Mouse (Mus musculus) stomach, postnatal 0 days (tissue): ENCODE data around the gene Tcf23. TPM values are rescaled to one million over a fixed set of nuclear protein-coding genes. Genes with fewer than 3 reads are reported as not detected.
"Not testable (repeated sequence)": the region's sequence is repeated elsewhere in the genome, so short reads cannot be mapped to it uniquely, and the experiment has no call there.

Source experiments
- ATAC-seq: fragments of 200-750 bp; cut with Nextera tagmentation; 2 replicates; pipeline ENCODE4 v1.8.0; 2017; ENCODE audit not compliant: low FRiP score, low TSS enrichment
- DNase-seq: peaks from one replicate; pipeline ENCODE4 v3.0.0-alpha.2; 2016; ENCODE audit warnings: low spot score
- H3K27ac ChIP-seq: fragments of 300-500 bp; sonication (generic); replicated peaks from 2 replicates; pipeline ENCODE4 v1.5.1; 2014; ENCODE audit warnings: mild to moderate bottlenecking, control low read depth
- H3K27me3 ChIP-seq: fragments of 300-500 bp; sonication (generic); 2 replicates; pipeline ENCODE4 v1.6.1; 2014; ENCODE audit warnings: low read length; ENCODE audit not compliant: control insufficient read depth, insufficient read depth
- H3K36me3 ChIP-seq: fragments of 300-500 bp; sonication (generic); 2 replicates; pipeline ENCODE4 v1.6.1; 2014; ENCODE audit warnings: low read length, mixed read lengths; ENCODE audit not compliant: control insufficient read depth, insufficient read depth
- H3K4me1 ChIP-seq: fragments of 300-500 bp; sonication (generic); replicated peaks from 2 replicates; pipeline ENCODE4 v1.6.1; 2014; ENCODE audit warnings: antibody characterized with exemption; ENCODE audit not compliant: control insufficient read depth, insufficient read depth
- H3K4me2 ChIP-seq: fragments of 300-500 bp; sonication (generic); replicated peaks from 2 replicates; pipeline ENCODE4 v1.6.1; 2014; ENCODE audit warnings: low read depth, mild to moderate bottlenecking, control low read depth, moderate library complexity
- H3K4me3 ChIP-seq: fragments of 300-500 bp; sonication (generic); 2 replicates; pipeline ENCODE4 v1.5.1; 2014; ENCODE audit warnings: low read depth, low read length, control low read depth
- H3K9ac ChIP-seq: fragments of 300-500 bp; sonication (generic); 2 replicates; pipeline ENCODE4 v1.6.1; 2014; ENCODE audit warnings: mild to moderate bottlenecking, low read length, control low read depth, mixed read lengths
- H3K9me3 ChIP-seq: fragments of 300-500 bp; sonication (generic); 2 replicates; pipeline ENCODE4 v1.6.1; 2016; ENCODE audit warnings: low read length; ENCODE audit not compliant: control insufficient read depth
- CTCF ChIP-seq: IDR thresholded peaks from 2 replicates; pipeline ENCODE4 v1.5.1; 2016; ENCODE audit warnings: antibody characterized with exemption, low read depth, mild to moderate bottlenecking, moderate library complexity
- EP300 ChIP-seq: optimal IDR thresholded peaks from 2 replicates; pipeline ENCODE3; 2016; ENCODE audit warnings: antibody characterized with exemption
- WGBS: fragments of 180-500 bp; shearing (Covaris S2); extraction: QIAGEN DNeasy Blood & Tissue Kit; methylation state at CpG from one replicate; pipeline ENCODE4 v1.1.7; 2014; 5-methylcytosine and 5-hydroxymethylcytosine counted together
- polyA plus RNA-seq: library from polyadenylated mRNA; unstranded; fragments of >200 nt; fragmentation: Nextera tagmentation; extraction: Ambion mirVana; gene quantifications from 2 replicates; pipeline ENCODE4 v1.2.1, GENCODE M21; 2015

Tcf23 gene
- polyA plus RNA-seq, 1 experiment from 2014 or later: 4.5 TPM

- no peak overlapping the region for H3K4me3 ChIP-seq
- no peak overlapping the region for H3K27ac ChIP-seq
- H3K4me2 ChIP-seq: no peak overlapping the region
- no peaks in the 10 kb centered on the region for H3K27me3 ChIP-seq
- no peaks in the 10 kb centered on the region for H3K36me3 ChIP-seq
- WGBS: 4% methylated on average over 5 of the region's 5 CpGs
- DNase-seq (peak; percentile 90), ATAC-seq (peak; percentile 74)
- no peaks in the 10 kb centered on the region for H3K4me1 ChIP-seq
- TF ChIP-seq EP300 (no peak), CTCF (peak; percentile 92)
- H3K9me3 ChIP-seq: no peaks in the 10 kb centered on the region
- H3K9ac ChIP-seq: no peak overlapping the region
These were observed 35.7 kb downstream of the Tcf23 start for GRCm38 (mm10) chr5:31004184-31004583.

DNA sequence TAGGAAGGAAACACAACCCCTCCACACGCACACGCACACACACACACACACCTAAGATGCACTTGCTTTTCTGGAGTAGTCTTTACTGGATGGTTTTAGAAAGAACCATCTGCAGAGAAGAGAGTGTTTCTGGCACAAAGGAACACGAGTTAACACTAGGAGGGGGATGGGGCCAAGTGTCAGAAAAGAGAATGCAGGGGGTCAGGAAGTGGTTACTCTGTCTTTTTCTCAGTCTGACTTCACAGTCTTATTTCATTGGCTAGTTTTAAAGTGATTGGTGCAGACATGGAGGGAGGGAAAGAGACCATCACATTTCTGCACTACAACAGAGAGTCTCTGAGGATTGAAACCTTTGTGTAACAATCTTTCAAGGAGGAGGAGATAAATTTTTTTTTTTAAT, 44.3 kb downstream of the Tcf23 start:
- Histone ChIP-seq H3K4me2 (no peak overlapping the region), H3K9me3 (no peaks in the 10 kb centered on the region), H3K27me3 (no peaks in the 10 kb centered on the region), H3K27ac (no peak overlapping the region), H3K4me3 (no peak overlapping the region), H3K4me1 (no peaks in the 10 kb centered on the region), H3K9ac (no peak overlapping the region), H3K36me3 (no peaks in the 10 kb centered on the region)
- WGBS: 70% methylated on average over 3 of the region's 3 CpGs
- DNase-seq: no peak
- no peak for TF ChIP-seq CTCF
- no peak for ATAC-seq

- TF ChIP-seq CTCF (no peak), EP300 (no peak)
- Histone ChIP-seq H3K27ac (no peak overlapping the region), H3K9ac (no peak overlapping the region), H3K36me3 (no peaks in the 10 kb centered on the region), H3K4me1 (no peaks in the 10 kb centered on the region), H3K27me3 (no peaks in the 10 kb centered on the region), H3K4me2 (no peak overlapping the region), H3K4me3 (no peak overlapping the region), H3K9me3 (no peaks in the 10 kb centered on the region)
- no peak for ATAC-seq
- DNase-seq: no peak
- 36% methylated on average over 2 of the region's 2 CpGs for WGBS
These were observed 47.5 kb downstream of the Tcf23 start for GRCm38 (mm10) chr5:31015913-31016312.

DNA sequence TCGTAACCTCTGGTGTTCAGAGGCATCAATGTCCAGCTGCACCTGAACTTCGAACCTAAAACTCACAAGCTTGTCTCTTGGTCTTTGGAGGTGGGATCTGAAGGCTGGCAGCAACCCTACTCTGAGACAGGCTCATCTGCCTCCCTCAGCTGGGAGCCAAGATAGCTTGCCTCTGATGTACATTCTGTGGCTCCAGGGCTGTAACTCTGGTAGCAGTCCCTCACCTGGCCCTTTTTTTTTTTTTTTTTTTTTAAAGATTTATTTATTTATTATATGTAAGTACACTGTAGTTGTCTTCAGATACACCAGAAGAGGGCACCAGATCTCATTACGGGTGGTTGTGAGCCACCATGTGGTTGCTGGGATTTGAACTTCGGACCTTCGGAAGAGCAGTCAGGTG, 53.3 kb downstream of the Tcf23 start:
- not testable (repeated sequence) for ATAC-seq, H3K27ac ChIP-seq, H3K36me3 ChIP-seq, H3K4me1 ChIP-seq, DNase-seq, H3K27me3 ChIP-seq, H3K9me3 ChIP-seq, H3K9ac ChIP-seq, H3K4me2 ChIP-seq, H3K4me3 ChIP-seq
- 93% methylated on average over 4 of the region's 5 CpGs for WGBS

DNA sequence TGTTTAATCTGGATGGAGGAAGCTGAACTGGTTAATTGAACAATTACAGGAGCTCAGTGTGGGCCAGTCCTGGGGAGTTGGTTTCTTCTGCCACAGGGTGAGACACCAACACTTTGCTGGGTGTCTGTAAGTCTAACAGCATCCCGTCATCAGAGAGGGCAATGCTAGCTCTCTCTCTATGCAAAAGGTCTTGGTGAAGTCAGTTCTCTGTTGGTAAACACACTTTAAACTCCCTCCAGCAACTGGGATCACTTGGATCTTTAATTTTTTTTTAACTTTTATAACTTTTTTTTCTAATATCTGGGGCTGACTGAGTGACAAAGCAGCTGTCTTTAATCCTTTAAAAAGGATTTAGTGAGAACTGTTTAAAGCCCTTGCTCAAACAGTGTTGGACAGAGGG, 54.2 kb downstream of the Tcf23 start:
- Histone ChIP-seq H3K9ac (no peak overlapping the region), H3K36me3 (no peaks in the 10 kb centered on the region), H3K27ac (no peak overlapping the region), H3K4me2 (no peak overlapping the region), H3K4me1 (no peaks in the 10 kb centered on the region), H3K9me3 (no peaks in the 10 kb centered on the region), H3K4me3 (no peak overlapping the region), H3K27me3 (no peaks in the 10 kb centered on the region)
- no peak for DNase-seq
- no peak for ATAC-seq
- TF ChIP-seq CTCF (no peak), EP300 (no peak)
- 30% methylated on average over 1 of the region's 1 CpGs for WGBS

GRCm38 (mm10) chr5:31023254-31023653, 54.8 kb downstream of the Tcf23 start:
- no peak for DNase-seq
- Histone ChIP-seq H3K4me1 (no peaks in the 10 kb centered on the region), H3K27ac (no peak overlapping the region), H3K4me3 (no peak overlapping the region), H3K36me3 (no peaks in the 10 kb centered on the region), H3K9ac (no peak overlapping the region), H3K27me3 (no peaks in the 10 kb centered on the region), H3K9me3 (no peaks in the 10 kb centered on the region), H3K4me2 (no peak overlapping the region)
- WGBS: 40% methylated on average over 3 of the region's 4 CpGs
- no peak for TF ChIP-seq CTCF
- TF ChIP-seq EP300: no peak
- ATAC-seq: no peak
